Comparison of ENCODE assay signal across 16 mouse cellular contexts in the genomic region with DNA sequence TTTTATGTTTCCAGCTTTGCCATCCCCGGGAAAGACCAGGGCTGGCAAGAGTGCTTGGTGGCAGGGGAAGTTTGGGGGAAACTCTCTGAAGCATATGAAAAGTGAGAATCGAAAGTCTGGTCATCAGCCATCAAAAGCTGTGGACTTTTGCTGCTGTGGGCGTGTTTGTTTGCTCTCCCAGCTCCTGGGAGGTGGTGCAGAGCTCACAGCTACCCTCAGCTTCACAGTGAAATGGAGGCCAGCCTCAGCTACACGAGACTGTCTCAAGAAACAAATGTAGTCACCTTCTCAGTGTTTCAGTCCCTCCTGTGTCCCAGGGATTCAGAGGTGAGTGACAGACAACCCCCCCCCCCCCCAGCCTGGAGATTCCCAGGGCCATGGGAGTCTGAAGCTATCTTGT. TPM values are rescaled to one million over a fixed set of nuclear protein-coding genes. Genes with fewer than 3 reads are reported as not detected.
A peak's percentile ranks its signal among the peaks of the same experiment; 100 is the strongest.
DNase-seq lines count a peak whose midpoint lies in the region; ATAC-seq and TF ChIP-seq lines count a peak whose summit lies in the region.
"Had no signal": no experiment of that assay in that cellular context is flagged by ENCODE, and none has a peak within 500 bp of the region (broad histone marks: within the 10 kb centered on the region; RNA-seq: fewer than 3 reads in every experiment).

No protein-coding gene starts in this region.

- 46% methylated on average over 4 of the region's 4 CpGs for WGBS in spleen, adult 2 months
- 65% methylated on average over 4 of the region's 4 CpGs for WGBS in embryonic facial prominence, embryonic 12.5 days
- WGBS in liver, embryonic 14.5 days (ENCODE audit: insufficient replicate concordance), result 55% methylated on average over 4 of the region's 4 CpGs
- WGBS in stomach, postnatal 0 days, result 24% methylated on average over 4 of the region's 4 CpGs
- 79% methylated on average over 4 of the region's 4 CpGs for WGBS in forebrain, embryonic 14.5 days

- TF ChIP-seq POLR2A in spleen, adult 2 months (IDR thresholded peaks at IDR 0.05; ENCODE audit: low read depth, low read length), result no peak

- H3K9ac ChIP-seq in embryonic facial prominence, embryonic 12.5 days, result no peak overlapping the region
- no peak overlapping the region for H3K9ac ChIP-seq in liver, embryonic 14.5 days (replicated peaks)
- H3K9ac ChIP-seq in stomach, postnatal 0 days (ENCODE audit: low read length), result no peak overlapping the region
- H3K9ac ChIP-seq in forebrain, embryonic 14.5 days (ENCODE audit: low read length), result no peak overlapping the region
- H3K9ac ChIP-seq: heart, embryonic 15.5 days; hindbrain, embryonic 14.5 days; lung, embryonic 15.5 days; neural tube, embryonic 15.5 days had no signal

- TF ChIP-seq CTCF in spleen, adult 2 months (IDR thresholded peaks at IDR 0.05; ENCODE audit: extremely low read depth, insufficient read depth, insufficient read length, insufficient replicate concordance), result no peak
- no peak for TF ChIP-seq CTCF in liver, embryonic 14.5 days (IDR thresholded peaks at IDR 0.05; ENCODE audit: low read depth)
- TF ChIP-seq CTCF in stomach, postnatal 0 days (IDR thresholded peaks at IDR 0.05; ENCODE audit: low read depth), result no peak

- no peak for TF ChIP-seq EP300 in liver, embryonic 14.5 days (IDR thresholded peaks at IDR 0.05; ENCODE audit: low read depth)
- TF ChIP-seq EP300 in stomach, postnatal 0 days (optimal IDR thresholded peaks at IDR 0.05), result no peak

- peak overlapping the region; percentile 78 for H3K27ac ChIP-seq in spleen, adult 2 months (ENCODE audit: insufficient read depth, low read length)
- H3K27ac ChIP-seq in embryonic facial prominence, embryonic 12.5 days, result 0 out of 2 replicates have a peak overlapping the region, but pooled peaks have one; percentile 36
- H3K27ac ChIP-seq in liver, embryonic 14.5 days, result no peak overlapping the region
- peak overlapping the region; percentile 45 for H3K27ac ChIP-seq in stomach, postnatal 0 days (replicated peaks)
- no peak overlapping the region for H3K27ac ChIP-seq in forebrain, embryonic 14.5 days (ENCODE audit: low read depth, low read length)
- H3K27ac ChIP-seq: heart, embryonic 15.5 days; hindbrain, embryonic 14.5 days; lung, embryonic 15.5 days; neural tube, embryonic 15.5 days had no signal

- no peak overlapping the region; the same call in 1 of the 2 replicates for H3K4me3 ChIP-seq in spleen, adult 2 months (ENCODE audit: extremely low read depth, insufficient read depth, insufficient read length)
- H3K4me3 ChIP-seq in embryonic facial prominence, embryonic 12.5 days, result no peak overlapping the region
- no peak overlapping the region for H3K4me3 ChIP-seq in liver, embryonic 14.5 days (ENCODE audit: insufficient read depth in 1 of 2, low read depth in 2 of 2, low read length in 2 of 2)
- no peak overlapping the region for H3K4me3 ChIP-seq in stomach, postnatal 0 days (ENCODE audit: low read depth, low read length)
- no peak overlapping the region for H3K4me3 ChIP-seq in forebrain, embryonic 14.5 days (ENCODE audit: low read depth, low read length)
- H3K4me3 ChIP-seq: heart, embryonic 15.5 days; lung, embryonic 15.5 days; megakaryocyte, embryonic 14.5 days; neural tube, embryonic 15.5 days had no signal

- peaks cover 11% of the 10 kb centered on the region for H3K36me3 ChIP-seq in spleen, adult 2 months (ENCODE audit: control insufficient read depth, insufficient read depth, low read length)
- H3K36me3 ChIP-seq in embryonic facial prominence, embryonic 12.5 days, result peaks cover 37% of the 10 kb centered on the region
- no peaks in the 10 kb centered on the region for H3K36me3 ChIP-seq in liver, embryonic 14.5 days (replicated peaks; ENCODE audit: control insufficient read depth, insufficient read depth, low read depth)
- peaks cover 12% of the 10 kb centered on the region; the same call in 1 of the 2 replicates for H3K36me3 ChIP-seq in stomach, postnatal 0 days (ENCODE audit: control insufficient read depth, insufficient read depth, low read length)
- peaks cover 43% of the 10 kb centered on the region for H3K36me3 ChIP-seq in forebrain, embryonic 14.5 days (ENCODE audit: control insufficient read depth, insufficient read depth, low read length)

- H3K4me2 ChIP-seq in embryonic facial prominence, embryonic 12.5 days (replicated peaks), result no peak overlapping the region
- peak overlapping the region; percentile 31; the same call in 1 of the 2 replicates for H3K4me2 ChIP-seq in liver, embryonic 14.5 days (ENCODE audit: low read depth)
- H3K4me2 ChIP-seq in stomach, postnatal 0 days (replicated peaks; ENCODE audit: low read depth), result no peak overlapping the region
- no peak overlapping the region for H3K4me2 ChIP-seq in forebrain, embryonic 14.5 days (ENCODE audit: low read length)
- H3K4me2 ChIP-seq: heart, embryonic 15.5 days; hindbrain, embryonic 14.5 days; lung, embryonic 15.5 days; neural tube, embryonic 15.5 days had no signal

- DNase-seq in spleen, adult 2 months (ENCODE audit: low read depth in 1 of 2, low spot score in 2 of 2), result no peak
- DNase-seq in spleen, postnatal 36 days (ENCODE audit: low spot score in 2 of 2), result no peak
- no peak for DNase-seq in liver, embryonic 14.5 days (ENCODE audit: low read depth in 3 of 3, low spot score in 3 of 3)
- DNase-seq in stomach, postnatal 0 days (ENCODE audit: low spot score), result peak; percentile 68
- DNase-seq in Muller cell, postnatal 12 days (ENCODE audit: inconsistent ontology term), result no peak
- no peak for DNase-seq in gastrocnemius, postnatal 10 days
- no peak for DNase-seq in forebrain, embryonic 14.5 days (ENCODE audit: low spot score)
- DNase-seq: adrenal gland, postnatal 10 days; cerebellum, adult 11 months; thymus, postnatal 14 days had no signal

- no peak for ATAC-seq in embryonic facial prominence, embryonic 12.5 days (ENCODE audit: insufficient number of reproducible peaks, insufficient read depth, low FRiP score, low TSS enrichment)
- ATAC-seq in liver, embryonic 14.5 days (ENCODE audit: insufficient read depth), result no peak
- ATAC-seq in stomach, postnatal 0 days (ENCODE audit: low FRiP score, low TSS enrichment), result 0 out of 2 replicates have a peak, but pooled peaks have one; percentile 30
- ATAC-seq in forebrain, embryonic 14.5 days, result no peak

- peaks cover 8% of the 10 kb centered on the region; the same call in 1 of the 2 replicates for H3K4me1 ChIP-seq in spleen, adult 2 months (ENCODE audit: control insufficient read depth, insufficient read depth, insufficient read length)
- H3K4me1 ChIP-seq in embryonic facial prominence, embryonic 12.5 days, result peaks cover 27% of the 10 kb centered on the region; the same call in 1 of the 2 replicates
- peaks cover 0 to 8% of the 10 kb centered on the region in 2 experiments; a peak in 1 of 4 replicates for H3K4me1 ChIP-seq in liver, embryonic 14.5 days (replicated peaks; ENCODE audit: control insufficient read depth in 2 of 2, insufficient read depth in 2 of 2, low read length in 1 of 2)
- H3K4me1 ChIP-seq in stomach, postnatal 0 days (replicated peaks; ENCODE audit: control insufficient read depth, insufficient read depth), result no peaks in the 10 kb centered on the region
- H3K4me1 ChIP-seq in forebrain, embryonic 14.5 days (ENCODE audit: control insufficient read depth, insufficient read depth, low read length), result peaks cover 12% of the 10 kb centered on the region

- no peaks in the 10 kb centered on the region for H3K9me3 ChIP-seq in embryonic facial prominence, embryonic 12.5 days
- no peaks in the 10 kb centered on the region for H3K9me3 ChIP-seq in liver, embryonic 14.5 days (ENCODE audit: control insufficient read depth, low read length)
- H3K9me3 ChIP-seq in stomach, postnatal 0 days (ENCODE audit: control insufficient read depth, low read length), result no peaks in the 10 kb centered on the region
- no peaks in the 10 kb centered on the region for H3K9me3 ChIP-seq in forebrain, embryonic 14.5 days (replicated peaks; ENCODE audit: control insufficient read depth, low read length)
- H3K9me3 ChIP-seq: heart, embryonic 15.5 days; neural tube, embryonic 15.5 days had no signal

- no peaks in the 10 kb centered on the region for H3K27me3 ChIP-seq in spleen, adult 2 months (ENCODE audit: control insufficient read depth, insufficient read depth, low read length)
- no peaks in the 10 kb centered on the region for H3K27me3 ChIP-seq in embryonic facial prominence, embryonic 12.5 days
- H3K27me3 ChIP-seq in liver, embryonic 14.5 days (ENCODE audit: control insufficient read depth, insufficient read depth, low read length), result no peaks in the 10 kb centered on the region
- H3K27me3 ChIP-seq in stomach, postnatal 0 days (ENCODE audit: control insufficient read depth, insufficient read depth, low read length), result no peaks in the 10 kb centered on the region
- H3K27me3 ChIP-seq in forebrain, embryonic 14.5 days (replicated peaks; ENCODE audit: control insufficient read depth, insufficient read depth, low read length), result no peaks in the 10 kb centered on the region
- H3K27me3 ChIP-seq: heart, embryonic 15.5 days; lung, embryonic 15.5 days; megakaryocyte, embryonic 14.5 days; neural tube, embryonic 15.5 days had no signal

RNA-seq across cellular contexts. Expression of a gene that starts 21.8 kb away (rescaled TPM):
- polyA plus RNA-seq in spleen, adult 2 months (2012; rRNA removed), result 76.1 and 93.6 TPM in 2 replicates
- polyA plus RNA-seq in embryonic facial prominence, embryonic 12.5 days (2016; fragmentation: Nextera tagmentation; extraction: Ambion mirVana), result 56.2 and 67.5 TPM in 2 replicates
- 8.0 and 9.0 TPM in 2 replicates for polyA plus RNA-seq in liver, embryonic 14.5 days (2012; rRNA removed)
- polyA plus RNA-seq in liver, embryonic 14.5 days (2014; fragmentation: Nextera tagmentation; extraction: Ambion mirVana), result 7.5 and 11.4 TPM in 2 replicates
- polyA plus RNA-seq in stomach, postnatal 0 days (2015; fragmentation: Nextera tagmentation; extraction: Ambion mirVana), result 55.3 and 66.5 TPM in 2 replicates
- total RNA-seq in gastrocnemius, postnatal 10 days (2021), result 10 to 100 TPM; 43.1 to 64.5 TPM
- polyA plus RNA-seq in forebrain, embryonic 14.5 days (2014; fragmentation: Nextera tagmentation; extraction: Ambion mirVana), result 45.6 and 71.7 TPM in 2 replicates

Comparison
In these comparisons a context has a peak if more than half of its experiments do, and no peak if none do; other contexts are left out.
1. H3K27ac ChIP-seq: peak in spleen, adult 2 months (single experiment), embryonic facial prominence, embryonic 12.5 days (single experiment) and stomach, postnatal 0 days (single experiment); none in liver, embryonic 14.5 days (single experiment) and forebrain, embryonic 14.5 days (single experiment).